Mouse (Mus musculus) ES-E14 (cell line): Measurements from ENCODE around the gene Slc39a11. TPM values are rescaled to one million over a fixed set of nuclear protein-coding genes. Genes with fewer than 3 reads are reported as not detected.

Experiments
- DNase-seq: peaks from one replicate; pipeline ENCODE4 v3.0.0-alpha.2; 2013; ENCODE audit warnings: low read depth, low spot score
- H3K27ac ChIP-seq: 2 replicates; pipeline ENCODE4 v1.5.1; 2012; ENCODE audit warnings: low read depth, mild to moderate bottlenecking, low read length, moderate library complexity, mixed read lengths; ENCODE audit not compliant: poor library complexity, insufficient read depth, severe bottlenecking
- H3K36me3 ChIP-seq: 2 replicates; pipeline ENCODE4 v1.6.1; 2012; ENCODE audit warnings: mild to moderate bottlenecking, low read length, moderate library complexity, mixed read lengths; ENCODE audit not compliant: control insufficient read depth, poor library complexity, insufficient read depth, severe bottlenecking
- H3K4me1 ChIP-seq, 2 experiments: fragments of 150-350 bp in 1 of 2; sonication (generic) in 1 of 2; 2 replicates each; pipeline ENCODE4 v1.6.1; 2012; ENCODE audit warnings: low read length in 2 of 2, mild to moderate bottlenecking in 1 of 2, mixed read lengths in 1 of 2; ENCODE audit not compliant: control insufficient read depth in 2 of 2, insufficient read depth in 2 of 2, poor library complexity in 1 of 2
- H3K4me3 ChIP-seq, 2 experiments: fragments of 150-350 bp in 1 of 2; sonication (generic) in 1 of 2; 2 replicates each; pipeline ENCODE4 v1.5.1; 2012; ENCODE audit warnings: low read length in 2 of 2, low read depth in 1 of 2, mild to moderate bottlenecking in 1 of 2, mixed read lengths in 1 of 2; ENCODE audit not compliant: insufficient read depth in 1 of 2, poor library complexity in 1 of 2, severe bottlenecking in 1 of 2
- H3K9ac ChIP-seq: 2 replicates; pipeline ENCODE4 v1.6.1; 2012; ENCODE audit warnings: low read depth, mild to moderate bottlenecking, low read length, mixed read lengths; ENCODE audit not compliant: poor library complexity, insufficient read depth, severe bottlenecking
- H3K9me3 ChIP-seq: fragments of 150-350 bp; sonication (generic); 2 replicates; pipeline ENCODE4 v1.6.1; 2012; ENCODE audit warnings: low read depth, mild to moderate bottlenecking, low read length; ENCODE audit not compliant: control insufficient read depth, insufficient read depth
- CHD2 ChIP-seq: IDR thresholded peaks from 2 replicates; pipeline ENCODE4 v1.6.1; 2014; ENCODE audit warnings: mild to moderate bottlenecking, low read depth, low read length, inconsistent platforms
- HCFC1 ChIP-seq: IDR thresholded peaks from 2 replicates; pipeline ENCODE4 v1.6.1; 2012; ENCODE audit warnings: low read length, inconsistent platforms, borderline replicate concordance; ENCODE audit not compliant: insufficient read depth
- MAFK ChIP-seq: IDR thresholded peaks from 2 replicates; pipeline ENCODE4 v1.6.1; 2014; ENCODE audit warnings: mild to moderate bottlenecking, low read depth, low read length, inconsistent platforms; ENCODE audit not compliant: insufficient read depth
- ZC3H11A ChIP-seq: IDR thresholded peaks from 2 replicates; pipeline ENCODE4 v1.6.1; 2012; ENCODE audit warnings: low read depth, mild to moderate bottlenecking, inconsistent platforms, low read length, borderline replicate concordance
- ZNF384 ChIP-seq: IDR thresholded peaks from 2 replicates; pipeline ENCODE4 v1.6.1; 2012; ENCODE audit warnings: low read depth, low read length, inconsistent platforms
- in situ Hi-C, 2 experiments: fragments of 600-800 bp; cut with MboI; formaldehyde crosslinking; loops; one replicate each; pipeline ENCODE4 v1.15.1; 2025; ENCODE audit warnings: low sequenced_read_pairs in 2 of 2, inconsistent platforms in 1 of 2; ENCODE audit not compliant: unreplicated experiment in 2 of 2
- total RNA-seq: library from RNA; depleted of rRNA; stranded (reverse); fragments of 300-350 nt; gene quantifications from 2 replicates; pipeline ENCODE4 v1.2.3, GENCODE M21; 2012

Gene Slc39a11
- total RNA-seq, 1 experiment, result 17.0 TPM

DNA sequence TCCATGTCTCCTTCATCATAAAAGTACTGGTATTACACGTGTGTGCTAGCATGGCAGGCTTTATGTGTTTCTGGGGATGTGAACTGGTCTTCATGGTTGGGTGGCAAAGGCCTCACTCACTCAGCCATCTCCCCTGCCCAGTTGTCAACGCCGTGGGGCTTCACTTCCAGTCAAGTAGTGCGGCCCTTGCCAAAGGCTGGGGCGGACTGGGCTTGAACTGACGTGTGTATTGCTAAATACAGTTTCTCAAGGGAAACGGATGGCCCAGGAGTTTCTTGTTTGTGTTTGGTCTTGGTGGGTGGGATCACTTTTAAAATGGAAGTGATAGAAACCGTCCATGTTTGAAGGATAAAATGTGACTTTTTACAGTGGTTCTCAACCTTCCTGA, 112.7 kb downstream of the Slc39a11 start:
- Histone ChIP-seq H3K9me3 (no peaks in the 10 kb centered on the region), H3K4me1 (no peaks in the 10 kb centered on the region), H3K4me3 (no peak overlapping the region), H3K36me3 (no peaks in the 10 kb centered on the region), H3K27ac (no peak overlapping the region), H3K9ac (no peak overlapping the region)
- DNase-seq, result no peak
- in situ Hi-C loops, result no loop called here
- TF ChIP-seq CHD2, result no peak
- no peak for TF ChIP-seq MAFK
- TF ChIP-seq ZNF384, result no peak
- no peak for TF ChIP-seq ZC3H11A
- TF ChIP-seq HCFC1, result no peak

DNA sequence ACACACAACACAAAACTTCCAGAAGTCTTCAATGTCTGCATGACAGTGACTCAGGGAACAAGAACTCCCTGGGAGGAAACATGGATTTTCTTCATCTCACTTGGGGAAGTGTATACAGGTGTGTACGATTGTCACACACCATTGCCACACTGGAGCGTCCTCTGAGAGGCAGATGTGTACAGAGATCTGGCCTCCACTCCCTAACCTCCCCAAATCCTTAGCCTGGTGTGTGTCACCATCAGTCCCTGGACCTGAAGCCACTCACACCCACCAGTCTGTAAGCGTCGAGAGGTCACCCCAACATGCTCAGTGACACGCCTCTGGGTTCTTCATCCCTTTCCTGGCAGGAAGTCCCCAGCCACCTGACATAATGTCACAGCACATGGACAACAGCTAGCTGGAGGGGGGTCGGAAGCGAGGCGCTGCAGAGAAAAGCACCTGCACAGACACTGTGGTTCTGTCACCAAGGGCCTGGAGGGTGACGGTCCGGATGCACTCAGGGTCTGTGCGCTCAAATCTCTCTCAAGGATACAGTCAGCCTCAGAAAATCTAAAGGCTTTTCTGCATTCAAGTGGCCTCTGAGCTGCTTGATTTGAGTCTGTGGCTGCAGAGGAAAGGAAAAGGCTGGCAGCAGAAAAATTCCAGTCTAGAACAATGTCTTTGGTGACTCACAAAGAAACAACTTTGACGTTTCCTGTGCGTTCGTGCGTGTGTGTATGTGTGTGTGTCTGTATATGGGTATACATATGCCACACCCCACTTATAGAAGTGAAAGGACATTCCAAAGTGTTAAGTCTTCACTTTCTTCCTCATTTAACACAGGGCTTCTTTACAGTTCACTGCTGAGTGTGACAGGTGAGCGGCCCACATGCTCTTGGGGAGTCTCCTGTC, 113.3 kb downstream of the Slc39a11 start:
- no peak overlapping the region for H3K27ac ChIP-seq
- TF ChIP-seq ZC3H11A (no peak), HCFC1 (no peak), CHD2 (no peak)
- no peaks in the 10 kb centered on the region for H3K9me3 ChIP-seq
- no peak overlapping the region for H3K4me3 ChIP-seq
- no peaks in the 10 kb centered on the region for H3K36me3 ChIP-seq
- H3K4me1 ChIP-seq, result no peaks in the 10 kb centered on the region
- no peak for DNase-seq
- in situ Hi-C loops, result no loop called here
- no peak overlapping the region for H3K9ac ChIP-seq

DNA sequence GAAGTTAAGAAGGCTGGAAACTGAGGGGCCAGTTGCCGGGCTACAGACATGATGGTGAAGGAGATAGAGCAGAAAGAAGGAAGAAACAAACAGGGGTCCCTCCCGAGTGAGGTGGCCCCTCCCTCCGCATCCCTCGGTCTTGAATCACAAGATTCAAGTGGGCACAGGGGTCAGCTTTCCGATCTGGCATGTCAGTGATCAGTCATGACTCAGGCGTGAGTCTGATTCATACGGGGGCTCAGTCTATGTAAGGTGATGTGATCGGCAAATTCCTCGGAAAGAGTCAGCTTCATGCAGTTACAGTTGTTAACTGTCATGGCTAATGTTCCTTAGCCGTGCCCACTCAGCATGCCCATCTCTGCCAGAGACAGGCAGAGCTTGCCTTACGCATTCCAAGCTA, 115.5 kb downstream of the Slc39a11 start:
- H3K27ac ChIP-seq, result no peak overlapping the region
- H3K4me3 ChIP-seq, result no peak overlapping the region
- no peak for TF ChIP-seq ZC3H11A
- no peak for TF ChIP-seq ZNF384
- TF ChIP-seq CHD2, result no peak
- TF ChIP-seq MAFK, result no peak
- no peak for TF ChIP-seq HCFC1
- in situ Hi-C loops, result no loop called here
- no peak overlapping the region for H3K9ac ChIP-seq
- no peaks in the 10 kb centered on the region for H3K9me3 ChIP-seq
- no peaks in the 10 kb centered on the region for H3K4me1 ChIP-seq
- no peak for DNase-seq
- no peaks in the 10 kb centered on the region for H3K36me3 ChIP-seq

DNA sequence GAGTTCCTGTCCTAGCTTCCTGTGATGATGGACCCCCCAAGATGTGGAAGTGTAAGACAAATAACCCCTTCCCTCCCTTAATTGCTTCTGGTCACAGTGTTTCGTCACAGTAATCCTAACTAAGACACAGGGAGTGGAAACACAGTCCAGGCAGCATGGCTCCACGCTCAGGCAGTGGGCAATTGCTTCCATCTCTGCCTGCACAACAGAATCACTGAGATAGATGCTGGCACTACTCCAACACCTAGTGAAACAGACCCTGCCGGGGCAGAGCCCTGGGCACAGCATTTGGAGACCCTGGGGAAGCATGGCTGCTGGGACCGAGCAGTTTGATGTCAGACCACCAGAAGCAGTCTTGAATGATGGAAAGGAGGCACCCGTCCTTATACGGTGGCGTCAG, 115.9 kb downstream of the Slc39a11 start:
- H3K27ac ChIP-seq, result no peak overlapping the region
- in situ Hi-C loops, result no loop called here

More for the DNA sequence above, 115.9 kb downstream of the Slc39a11 start:
- Histone ChIP-seq H3K4me1 (no peaks in the 10 kb centered on the region), H3K9ac (no peak overlapping the region), H3K4me3 (no peak overlapping the region), H3K9me3 (no peaks in the 10 kb centered on the region), H3K36me3 (no peaks in the 10 kb centered on the region)
- TF ChIP-seq ZC3H11A, result no peak
- no peak for TF ChIP-seq MAFK
- TF ChIP-seq CHD2, result no peak
- no peak for TF ChIP-seq HCFC1
- no peak for TF ChIP-seq ZNF384
- no peak for DNase-seq
